Mouse (Mus musculus): ENCODE measurements around the gene Mrpl12. TPM values are rescaled to one million over a fixed set of nuclear protein-coding genes. Genes with fewer than 3 reads are reported as not detected.
A peak's percentile ranks its signal among the peaks of the same experiment; 100 is the strongest.

The Mrpl12 gene
- polyA plus RNA-seq, 1 experiment, result 55.7 TPM

- DNase-seq (ENCODE audit: low read depth in 1 of 2, low spot score in 2 of 2), result peak; percentile 49 to 69
- Histone ChIP-seq H3K4me1 (ENCODE audit: control insufficient read depth, insufficient read depth, insufficient read length) (peaks cover 3% of the 10 kb centered on the region; the same call in 1 of the 2 replicates), H3K27ac (ENCODE audit: insufficient read depth, low read length) (peak within 1 kb of the TSS; percentile 62), H3K27me3 (ENCODE audit: control insufficient read depth, insufficient read depth, low read length) (no peaks in the 10 kb centered on the region), H3K4me3 (ENCODE audit: extremely low read depth, insufficient read depth, insufficient read length) (peak within 1 kb of the TSS; percentile 83), H3K36me3 (ENCODE audit: control insufficient read depth, insufficient read depth, low read length) (peaks cover 7% of the 10 kb centered on the region)
- peak; percentile 78 for TF ChIP-seq POLR2A (IDR thresholded peaks at IDR 0.05; ENCODE audit: low read depth, low read length)
- TF ChIP-seq CTCF (IDR thresholded peaks at IDR 0.05; ENCODE audit: extremely low read depth, insufficient read depth, insufficient read length, insufficient replicate concordance), result no peak
- 2% methylated on average over 62 of the region's 62 CpGs for WGBS
These were observed 26.4 kb upstream of the Mrpl12 start, which contains the start of the genes Oxld1 and Ccdc137 for GRCm38 (mm10) chr11:120457772-120458751. Gene Oxld1 (minus strand): TSS chr11:120458068. Gene Ccdc137 (plus strand): TSS chr11:120458115.

GRCm38 (mm10) chr11:120458847-120459597, 25.4 kb upstream of the Mrpl12 start:
- Histone ChIP-seq H3K4me3 (ENCODE audit: extremely low read depth, insufficient read depth, insufficient read length) (no peak overlapping the region), H3K27ac (ENCODE audit: insufficient read depth, low read length) (no peak overlapping the region), H3K4me1 (ENCODE audit: control insufficient read depth, insufficient read depth, insufficient read length) (peaks cover 3% of the 10 kb centered on the region; the same call in 1 of the 2 replicates), H3K36me3 (ENCODE audit: control insufficient read depth, insufficient read depth, low read length) (peaks cover 7% of the 10 kb centered on the region), H3K27me3 (ENCODE audit: control insufficient read depth, insufficient read depth, low read length) (no peaks in the 10 kb centered on the region)
- TF ChIP-seq POLR2A (IDR thresholded peaks at IDR 0.05; ENCODE audit: low read depth, low read length) (no peak), CTCF (IDR thresholded peaks at IDR 0.05; ENCODE audit: extremely low read depth, insufficient read depth, insufficient read length, insufficient replicate concordance) (no peak)
- DNase-seq (ENCODE audit: low read depth in 1 of 2, low spot score in 2 of 2), result no peak
- WGBS, result 59% methylated on average over 6 of the region's 6 CpGs

- H3K4me3 ChIP-seq (ENCODE audit: extremely low read depth, insufficient read depth, insufficient read length), result no peak overlapping the region
- H3K4me1 ChIP-seq (ENCODE audit: control insufficient read depth, insufficient read depth, insufficient read length), result peaks cover 13% of the 10 kb centered on the region; the same call in 1 of the 2 replicates
- H3K36me3 ChIP-seq (ENCODE audit: control insufficient read depth, insufficient read depth, low read length), result peaks cover 7% of the 10 kb centered on the region
- TF ChIP-seq CTCF (IDR thresholded peaks at IDR 0.05; ENCODE audit: extremely low read depth, insufficient read depth, insufficient read length, insufficient replicate concordance), result no peak
- H3K27me3 ChIP-seq (ENCODE audit: control insufficient read depth, insufficient read depth, low read length), result no peaks in the 10 kb centered on the region
- WGBS, result 91% methylated on average over 2 of the region's 2 CpGs
- DNase-seq (ENCODE audit: low read depth in 1 of 2, low spot score in 2 of 2), result no peak
- H3K27ac ChIP-seq (ENCODE audit: insufficient read depth, low read length), result no peak overlapping the region
These were observed 20.9 kb upstream of the Mrpl12 start for GRCm38 (mm10) chr11:120463536-120463935.

- WGBS, result 76% methylated on average over 5 of the region's 5 CpGs
- DNase-seq (ENCODE audit: low read depth in 1 of 2, low spot score in 2 of 2), result no peak
- H3K4me3 ChIP-seq (ENCODE audit: extremely low read depth, insufficient read depth, insufficient read length), result no peak overlapping the region
- TF ChIP-seq CTCF (IDR thresholded peaks at IDR 0.05; ENCODE audit: extremely low read depth, insufficient read depth, insufficient read length, insufficient replicate concordance) (no peak), POLR2A (IDR thresholded peaks at IDR 0.05; ENCODE audit: low read depth, low read length) (no peak)
- H3K27me3 ChIP-seq (ENCODE audit: control insufficient read depth, insufficient read depth, low read length), result no peaks in the 10 kb centered on the region
- H3K27ac ChIP-seq (ENCODE audit: insufficient read depth, low read length), result no peak overlapping the region
- H3K36me3 ChIP-seq (ENCODE audit: control insufficient read depth, insufficient read depth, low read length), result peaks cover 7% of the 10 kb centered on the region
- peaks cover 12% of the 10 kb centered on the region; the same call in 1 of the 2 replicates for H3K4me1 ChIP-seq (ENCODE audit: control insufficient read depth, insufficient read depth, insufficient read length)
These were observed 20.0 kb upstream of the Mrpl12 start for GRCm38 (mm10) chr11:120464365-120464764.

- no peak for TF ChIP-seq POLR2A (IDR thresholded peaks at IDR 0.05; ENCODE audit: low read depth, low read length)
- TF ChIP-seq CTCF (IDR thresholded peaks at IDR 0.05; ENCODE audit: extremely low read depth, insufficient read depth, insufficient read length, insufficient replicate concordance), result no peak
- DNase-seq (ENCODE audit: low read depth in 1 of 2, low spot score in 2 of 2), result no peak
- Histone ChIP-seq H3K4me1 (ENCODE audit: control insufficient read depth, insufficient read depth, insufficient read length) (peaks cover 12% of the 10 kb centered on the region; the same call in 1 of the 2 replicates), H3K4me3 (ENCODE audit: extremely low read depth, insufficient read depth, insufficient read length) (no peak overlapping the region), H3K27me3 (ENCODE audit: control insufficient read depth, insufficient read depth, low read length) (no peaks in the 10 kb centered on the region), H3K27ac (ENCODE audit: insufficient read depth, low read length) (no peak overlapping the region), H3K36me3 (ENCODE audit: control insufficient read depth, insufficient read depth, low read length) (peaks cover 12% of the 10 kb centered on the region)
- 91% methylated on average over 4 of the region's 4 CpGs for WGBS
These were observed 18.9 kb upstream of the Mrpl12 start for GRCm38 (mm10) chr11:120465521-120465920.

- TF ChIP-seq CTCF (IDR thresholded peaks at IDR 0.05; ENCODE audit: extremely low read depth, insufficient read depth, insufficient read length, insufficient replicate concordance) (no peak), POLR2A (IDR thresholded peaks at IDR 0.05; ENCODE audit: low read depth, low read length) (peak; percentile 91)
- WGBS, result under 1% methylated on average over 54 of the region's 54 CpGs
These were observed 17.2 kb upstream of the Mrpl12 start, which contains the start of gene Arl16 for GRCm38 (mm10) chr11:120467051-120467735. Gene Arl16 (minus strand): TSS chr11:120467607.

More at GRCm38 (mm10) chr11:120467051-120467735, 17.2 kb upstream of the Mrpl12 start, which contains the start of gene Arl16:
- Histone ChIP-seq H3K27me3 (ENCODE audit: control insufficient read depth, insufficient read depth, low read length) (no peaks in the 10 kb centered on the region), H3K36me3 (ENCODE audit: control insufficient read depth, insufficient read depth, low read length) (peaks cover 16% of the 10 kb centered on the region), H3K27ac (ENCODE audit: insufficient read depth, low read length) (peak within 1 kb of the TSS; percentile 49; the same call in 1 of the 2 replicates), H3K4me3 (ENCODE audit: extremely low read depth, insufficient read depth, insufficient read length) (peak within 1 kb of the TSS; percentile 92), H3K4me1 (ENCODE audit: control insufficient read depth, insufficient read depth, insufficient read length) (peaks cover 12% of the 10 kb centered on the region; the same call in 1 of the 2 replicates)
- DNase-seq (ENCODE audit: low read depth in 1 of 2, low spot score in 2 of 2), result peak; percentile 93 to 95
